Mouse (Mus musculus) brain, embryonic 18.5 days (tissue): ENCODE measurements at regions not wholly inside any gene's neighbourhood (a gene's known extent, or its start where the extent isn't known, plus 50 kb on each side); places are given as distances from the start of the nearest gene placed in this dataset.

Experiments used
- DNase-seq: peaks from one replicate; pipeline ENCODE4 v3.0.0-alpha.2; 2012; ENCODE audit warnings: low read depth, low spot score

DNA sequence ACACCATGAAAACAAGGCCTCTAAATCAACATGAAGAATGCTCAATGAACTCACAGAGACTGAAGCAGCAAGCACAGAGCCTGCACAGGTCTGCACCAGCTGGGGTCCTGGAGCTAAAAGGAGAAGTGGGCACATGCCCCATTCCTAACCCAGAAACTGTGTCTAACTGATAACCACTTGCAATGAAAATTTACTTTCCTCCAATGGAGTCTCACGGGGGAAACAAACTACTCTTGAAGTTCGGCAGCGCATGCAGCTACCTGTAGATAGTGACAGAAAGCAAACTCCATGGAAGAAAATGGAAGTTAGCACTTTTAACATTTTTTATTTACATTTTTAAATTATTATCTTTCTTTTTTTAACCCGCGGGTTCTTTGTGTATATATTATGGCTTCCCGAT is 76.8 kb upstream of the Akap6 start:
- DNase-seq, result no peak

GRCm38 (mm10) chr12:52623416-52624108 is 75.6 kb upstream of the Akap6 start:
- no peak for DNase-seq

GRCm38 (mm10) chr12:52624871-52625270 is 74.3 kb upstream of the Akap6 start:
- no peak for DNase-seq

DNA sequence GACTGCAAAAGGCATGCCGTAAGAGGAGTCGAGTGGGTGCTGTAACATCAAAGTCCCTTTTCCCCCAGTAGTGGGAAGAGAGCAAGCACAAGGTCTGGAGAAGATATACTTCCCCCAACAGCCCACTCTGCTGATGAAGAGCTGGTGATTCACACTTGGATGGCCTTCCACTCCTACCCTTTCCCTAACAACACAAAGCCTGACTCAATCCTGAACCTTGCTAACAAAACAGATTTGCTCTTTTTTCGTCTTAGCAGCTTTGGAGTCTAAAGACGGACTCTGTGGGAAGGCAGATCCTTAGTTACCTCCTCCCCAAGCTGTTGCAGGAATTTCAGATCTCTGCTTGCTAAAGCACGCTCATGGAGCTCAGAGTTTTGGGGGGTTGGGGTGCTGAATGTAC is 70.4 kb upstream of the Akap6 start:
- no peak for DNase-seq

DNA sequence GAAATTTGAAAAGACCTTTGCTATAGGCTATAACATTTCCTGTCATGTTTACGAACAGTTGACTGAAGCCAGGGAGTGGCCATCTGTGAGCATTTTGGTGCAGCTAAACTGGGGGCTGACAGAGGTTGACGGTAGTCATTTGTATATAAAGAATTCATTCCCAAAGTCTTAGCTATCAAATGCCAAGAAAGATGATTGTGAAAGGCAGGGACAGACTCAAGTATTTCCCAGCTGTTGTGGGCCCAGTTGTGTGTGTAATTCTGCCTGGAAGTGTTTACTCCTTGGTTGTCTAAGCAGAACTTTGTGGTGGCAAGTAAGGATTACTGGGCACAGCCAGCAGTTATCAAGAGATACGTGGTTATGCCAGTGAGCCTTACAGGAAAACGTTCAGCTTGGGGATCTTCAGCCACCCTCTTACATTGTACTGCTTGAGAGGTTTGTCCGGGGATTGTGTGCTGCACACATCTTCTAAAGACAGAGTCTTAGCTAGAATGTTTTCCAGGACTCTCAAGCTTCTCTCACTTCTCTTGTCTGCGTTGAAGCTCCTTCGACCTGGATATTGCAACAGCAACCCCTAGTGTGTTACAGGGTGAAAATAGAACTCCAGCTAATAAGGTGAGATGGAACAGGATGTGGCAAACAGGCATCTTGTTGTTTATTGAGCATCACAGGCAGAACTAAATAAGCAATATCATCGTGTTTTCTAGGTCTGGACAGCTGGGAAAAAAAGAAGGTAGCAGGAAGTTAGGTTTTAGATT is 63.9 kb upstream of the Akap6 start:
- no peak for DNase-seq

GRCm38 (mm10) chr12:52636186-52636881 is 62.8 kb upstream of the Akap6 start:
- DNase-seq, result no peak

- no peak for DNase-seq
Observed at GRCm38 (mm10) chr12:52636920-52637319, 62.3 kb upstream of the Akap6 start.

GRCm38 (mm10) chr12:52637506-52638249 is 61.5 kb upstream of the Akap6 start:
- DNase-seq, result peak; percentile 37

GRCm38 (mm10) chr12:52638461-52638860 is 60.7 kb upstream of the Akap6 start:
- DNase-seq, result no peak

- no peak for DNase-seq
Observed at GRCm38 (mm10) chr12:52644059-52644458, 55.1 kb upstream of the Akap6 start.
